Mouse (Mus musculus) heart, adult 2 months (tissue): ENCODE data around the gene Vps26c.

Experiments used
- CTCF ChIP-seq: fragments of 200-600 bp; IDR thresholded peaks from 2 replicates; pipeline ENCODE4 v1.8.1; 2022; ENCODE audit warnings: antibody characterized with exemption, mild to moderate bottlenecking, moderate library complexity
- EP300 ChIP-seq: fragments of 200-500 bp; IDR thresholded peaks from 2 replicates; pipeline ENCODE4 v1.6.1; 2011; ENCODE audit warnings: low read depth, low read length, control low read depth; ENCODE audit not compliant: insufficient read depth
- POLR2A ChIP-seq: fragments of 200-500 bp; IDR thresholded peaks from 2 replicates; pipeline ENCODE4 v1.6.1; 2011; ENCODE audit warnings: mild to moderate bottlenecking, low read depth, low read length, control low read depth; ENCODE audit not compliant: insufficient read depth

GRCm38 (mm10) chr16:94509983-94510382 is 16.6 kb downstream of the Vps26c start:
- TF ChIP-seq POLR2A (no peak), CTCF (peak; percentile 40), EP300 (no peak)
